Mouse (Mus musculus): ENCODE data around the gene Rb1. TPM values are rescaled to one million over a fixed set of nuclear protein-coding genes. Genes with fewer than 3 reads are reported as not detected.

Rb1 gene
- 15.9 and 21.6 TPM in 2 replicates for polyA plus RNA-seq (2012; rRNA removed)

GRCm38 (mm10) chr14:73325456-73326381 is at the start of gene Rb1:
Rb1 (minus strand) TSS chr14:73325822.

GRCm38 (mm10) chr14:73237848-73238321 is 87.7 kb downstream of the Rb1 start, which contains the start of gene Lpar6:
Lpar6 (plus strand) TSS chr14:73237895.

Other genes starting within 250 kb of the Rb1 start
- gene Rcbtb2, start 202.8 kb downstream of the Rb1 start, polyA plus RNA-seq (2012; rRNA removed), result 85.7 and 126 TPM in 2 replicates
- gene Lpar6, start 87.9 kb downstream of the Rb1 start, polyA plus RNA-seq (2012; rRNA removed), result 6.3 and 12.4 TPM in 2 replicates
- 122 and 225 TPM in 2 replicates for gene Itm2b, start 59.5 kb upstream of the Rb1 start, polyA plus RNA-seq (2012; rRNA removed)
- 75.6 and 101 TPM in 2 replicates for gene Med4, start 184.2 kb upstream of the Rb1 start, polyA plus RNA-seq (2012; rRNA removed)
- gene Sucla2, start 199.5 kb upstream of the Rb1 start, polyA plus RNA-seq (2012; rRNA removed), result 68.4 and 70.4 TPM in 2 replicates
- 3.4 and 4.4 TPM in 2 replicates for gene Nudt15, start 222.4 kb upstream of the Rb1 start, polyA plus RNA-seq (2012; rRNA removed)

Measured in central nervous system, embryonic 11.5 days (tissue).